Mouse (Mus musculus): ENCODE measurements around the gene Gm20517.
"Not testable (repeated sequence)": the region's sequence is repeated elsewhere in the genome, so short reads cannot be mapped to it uniquely, and the experiment has no call there.

Gene Gm20517

GRCm38 (mm10) chr17:47628851-47629676, 17.7 kb downstream of the Gm20517 start:
- DNase-seq (ENCODE audit: low spot score), result peak; percentile 81

- no peak for DNase-seq (ENCODE audit: low spot score)
These were observed 18.6 kb downstream of the Gm20517 start for GRCm38 (mm10) chr17:47629717-47630677.

GRCm38 (mm10) chr17:47630678-47631065, 19.3 kb downstream of the Gm20517 start, which contains the start of gene Usp49:
Gene Usp49 (plus strand): TSS chr17:47630690.
- no peak for DNase-seq (ENCODE audit: low spot score)

- DNase-seq (ENCODE audit: low spot score), result no peak
These were observed 20.9 kb downstream of the Gm20517 start for GRCm38 (mm10) chr17:47632181-47632840.

GRCm38 (mm10) chr17:47633999-47634770, 22.8 kb downstream of the Gm20517 start:
- no peak for DNase-seq (ENCODE audit: low spot score)

- no peak for DNase-seq (ENCODE audit: low spot score)
These were observed 31.6 kb downstream of the Gm20517 start for GRCm38 (mm10) chr17:47642992-47643391.

- no peak for DNase-seq (ENCODE audit: low spot score)
These were observed 35.3 kb downstream of the Gm20517 start for GRCm38 (mm10) chr17:47646683-47647082.

- no peak for DNase-seq (ENCODE audit: low spot score)
These were observed 37.6 kb downstream of the Gm20517 start for GRCm38 (mm10) chr17:47648966-47649365.

GRCm38 (mm10) chr17:47651953-47652352, 40.6 kb downstream of the Gm20517 start:
- DNase-seq (ENCODE audit: low spot score), result no peak

GRCm38 (mm10) chr17:47654346-47654745, 43.0 kb downstream of the Gm20517 start:
- DNase-seq (ENCODE audit: low spot score), result not testable (repeated sequence)

GRCm38 (mm10) chr17:47655697-47656096, 44.3 kb downstream of the Gm20517 start:
- no peak for DNase-seq (ENCODE audit: low spot score)

- no peak for DNase-seq (ENCODE audit: low spot score)
These were observed 46.5 kb downstream of the Gm20517 start for GRCm38 (mm10) chr17:47657901-47658300.

- DNase-seq (ENCODE audit: low spot score), result no peak
These were observed 47.4 kb downstream of the Gm20517 start for GRCm38 (mm10) chr17:47658741-47659243.

GRCm38 (mm10) chr17:47663009-47663713, 51.8 kb downstream of the Gm20517 start:
- DNase-seq (ENCODE audit: low spot score), result no peak

GRCm38 (mm10) chr17:47664474-47664873, 53.1 kb downstream of the Gm20517 start:
- no peak for DNase-seq (ENCODE audit: low spot score)

- DNase-seq (ENCODE audit: low spot score), result no peak
These were observed 57.8 kb downstream of the Gm20517 start for GRCm38 (mm10) chr17:47669166-47669565.

GRCm38 (mm10) chr17:47671988-47672310, 60.6 kb downstream of the Gm20517 start:
- DNase-seq (ENCODE audit: low spot score), result no peak

- no peak for DNase-seq (ENCODE audit: low spot score)
These were observed 61.1 kb downstream of the Gm20517 start for GRCm38 (mm10) chr17:47672311-47673111.

GRCm38 (mm10) chr17:47676581-47676980, 65.2 kb downstream of the Gm20517 start:
- no peak for DNase-seq (ENCODE audit: low spot score)

GRCm38 (mm10) chr17:47678238-47678637, 66.8 kb downstream of the Gm20517 start:
- no peak for DNase-seq (ENCODE audit: low spot score)
